Mouse (Mus musculus): Measurements from ENCODE around the gene Ric1. TPM values are rescaled to one million over a fixed set of nuclear protein-coding genes. Genes with fewer than 3 reads are reported as not detected.

Gene Ric1
- total and polyA plus RNA-seq, 3 experiments, result 9.2 to 20.6 (median 16.9) TPM

DNA sequence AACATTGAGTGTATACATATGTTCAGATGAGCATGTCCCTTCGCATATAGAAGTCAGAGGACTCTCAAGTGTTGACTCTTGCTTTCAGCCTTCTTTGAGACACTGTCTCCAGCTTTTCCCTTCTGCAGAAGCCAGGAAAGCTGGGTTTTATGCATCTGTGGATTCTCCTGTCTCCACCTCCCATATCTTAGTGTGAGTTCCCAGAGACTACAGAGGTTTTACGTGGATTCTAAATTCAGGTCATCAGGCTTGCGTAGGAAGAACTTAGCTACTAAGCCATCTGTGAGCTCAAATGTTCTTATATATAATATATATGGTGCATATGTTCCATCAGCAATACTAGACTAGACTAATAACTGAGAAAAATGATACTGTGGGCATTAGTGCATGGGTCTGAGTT lies 74.2 kb downstream of the Ric1 start:
- TF ChIP-seq CTCF (IDR thresholded peaks at IDR 0.05) (no peak), EP300 (IDR thresholded peaks at IDR 0.05; ENCODE audit: insufficient read depth, low read depth, low read length) (no peak), POLR2A (IDR thresholded peaks at IDR 0.05; ENCODE audit: insufficient read depth, low read depth, low read length) (no peak)
- no peak for DNase-seq
- Histone ChIP-seq H3K4me3 (no peak overlapping the region), H3K36me3 (ENCODE audit: control insufficient read depth, insufficient read depth, low read length) (peaks cover 4% of the 10 kb centered on the region), H3K27me3 (ENCODE audit: control insufficient read depth, insufficient read depth, low read length) (no peaks in the 10 kb centered on the region), H3K27ac (no peak overlapping the region), H3K79me2 (replicated peaks; ENCODE audit: control insufficient read depth, insufficient read depth, low read length) (no peaks in the 10 kb centered on the region), H3K4me1 (ENCODE audit: control insufficient read depth, insufficient read depth, low read length) (no peaks in the 10 kb centered on the region), H3K9ac (ENCODE audit: low read depth, low read length) (no peak overlapping the region)
- 98% methylated on average over 3 of the region's 3 CpGs for WGBS
- intact Hi-C loops (cut with DNase I), result no loop called here

GRCm38 (mm10) chr19:29596985-29597384 lies 74.9 kb downstream of the Ric1 start:
- no peak for DNase-seq
- Histone ChIP-seq H3K36me3 (ENCODE audit: control insufficient read depth, insufficient read depth, low read length) (peaks cover 4% of the 10 kb centered on the region), H3K9ac (ENCODE audit: low read depth, low read length) (no peak overlapping the region), H3K79me2 (replicated peaks; ENCODE audit: control insufficient read depth, insufficient read depth, low read length) (no peaks in the 10 kb centered on the region), H3K27me3 (ENCODE audit: control insufficient read depth, insufficient read depth, low read length) (no peaks in the 10 kb centered on the region), H3K4me3 (no peak overlapping the region), H3K4me1 (ENCODE audit: control insufficient read depth, insufficient read depth, low read length) (no peaks in the 10 kb centered on the region), H3K27ac (no peak overlapping the region)
- intact Hi-C loops (cut with DNase I), result no loop called here
- peak; percentile 61 for TF ChIP-seq CTCF (IDR thresholded peaks at IDR 0.05)
- TF ChIP-seq POLR2A (IDR thresholded peaks at IDR 0.05; ENCODE audit: insufficient read depth, low read depth, low read length), result no peak
- no peak for TF ChIP-seq EP300 (IDR thresholded peaks at IDR 0.05; ENCODE audit: insufficient read depth, low read depth, low read length)
- 96% methylated on average over 2 of the region's 2 CpGs for WGBS

GRCm38 (mm10) chr19:29598981-29599380 lies 76.9 kb downstream of the Ric1 start:
- Histone ChIP-seq H3K4me1 (ENCODE audit: control insufficient read depth, insufficient read depth, low read length) (no peaks in the 10 kb centered on the region), H3K36me3 (ENCODE audit: control insufficient read depth, insufficient read depth, low read length) (peaks cover 4% of the 10 kb centered on the region), H3K4me3 (no peak overlapping the region), H3K9ac (ENCODE audit: low read depth, low read length) (no peak overlapping the region), H3K27ac (no peak overlapping the region), H3K27me3 (ENCODE audit: control insufficient read depth, insufficient read depth, low read length) (no peaks in the 10 kb centered on the region), H3K79me2 (replicated peaks; ENCODE audit: control insufficient read depth, insufficient read depth, low read length) (no peaks in the 10 kb centered on the region)
- WGBS, result 98% methylated on average over 5 of the region's 5 CpGs
- intact Hi-C loops (cut with DNase I), result no loop called here
- TF ChIP-seq POLR2A (IDR thresholded peaks at IDR 0.05; ENCODE audit: insufficient read depth, low read depth, low read length), result no peak
- TF ChIP-seq CTCF (IDR thresholded peaks at IDR 0.05), result no peak
- no peak for TF ChIP-seq EP300 (IDR thresholded peaks at IDR 0.05; ENCODE audit: insufficient read depth, low read depth, low read length)
- no peak for DNase-seq

DNA sequence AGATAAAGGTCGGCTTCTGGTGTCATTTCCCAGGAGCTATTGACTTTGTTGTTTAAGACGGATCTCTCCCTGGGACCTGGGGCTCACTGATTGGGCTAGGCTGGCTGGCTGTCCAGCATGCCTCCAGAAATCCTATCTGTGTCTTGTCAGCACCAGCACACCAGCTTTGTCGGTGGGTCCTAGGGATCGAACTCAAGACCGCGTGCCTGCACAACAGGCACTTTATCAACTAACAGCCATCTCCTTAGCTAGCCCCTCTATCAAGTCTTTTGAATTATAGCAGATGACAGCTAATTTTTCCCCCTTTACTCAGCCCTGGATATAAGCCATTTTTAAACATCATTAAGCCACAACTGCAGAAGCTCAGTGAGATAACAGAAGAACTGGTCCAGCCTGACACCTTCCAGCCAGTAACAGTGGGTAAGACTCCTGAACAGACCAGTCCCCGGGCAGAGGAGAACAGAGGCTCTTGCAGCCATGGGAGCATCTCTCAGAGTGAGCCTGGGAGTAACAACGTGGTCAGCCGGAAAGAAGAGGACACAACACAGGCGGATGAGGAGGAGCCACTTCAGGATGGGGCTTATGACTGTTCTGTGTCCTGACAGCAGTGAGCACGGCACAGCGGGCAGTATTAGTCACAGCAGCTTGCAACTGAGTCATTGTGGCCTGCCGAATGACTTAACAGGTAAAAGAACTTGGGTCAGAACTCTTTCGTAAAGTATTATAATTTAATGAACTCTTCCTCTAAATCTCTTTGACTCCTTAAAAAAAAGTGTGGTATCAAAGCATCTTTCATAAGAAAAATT lies 81.7 kb downstream of the Ric1 start:
- WGBS, result 80% methylated on average over 14 of the region's 14 CpGs
- no peaks in the 10 kb centered on the region for H3K4me1 ChIP-seq (ENCODE audit: control insufficient read depth, insufficient read depth, low read length)
- no peaks in the 10 kb centered on the region for H3K27me3 ChIP-seq (ENCODE audit: control insufficient read depth, insufficient read depth, low read length)
- no peak overlapping the region for H3K9ac ChIP-seq (ENCODE audit: low read depth, low read length)
- no peaks in the 10 kb centered on the region for H3K79me2 ChIP-seq (replicated peaks; ENCODE audit: control insufficient read depth, insufficient read depth, low read length)
- intact Hi-C loops (cut with DNase I), result no loop called here
- no peak overlapping the region for H3K27ac ChIP-seq
- H3K36me3 ChIP-seq (ENCODE audit: control insufficient read depth, insufficient read depth, low read length), result peaks cover 2% of the 10 kb centered on the region
- DNase-seq, result no peak
- H3K4me3 ChIP-seq, result no peak overlapping the region
- TF ChIP-seq POLR2A (IDR thresholded peaks at IDR 0.05; ENCODE audit: insufficient read depth, low read depth, low read length) (no peak), EP300 (IDR thresholded peaks at IDR 0.05; ENCODE audit: insufficient read depth, low read depth, low read length) (no peak), CTCF (IDR thresholded peaks at IDR 0.05) (no peak)

- Histone ChIP-seq H3K36me3 (ENCODE audit: control insufficient read depth, insufficient read depth, low read length) (peaks cover 2% of the 10 kb centered on the region), H3K27ac (no peak overlapping the region)
- intact Hi-C loops (cut with DNase I), result no loop called here
Observed at GRCm38 (mm10) chr19:29604653-29605052, 82.6 kb downstream of the Ric1 start.

DNA sequence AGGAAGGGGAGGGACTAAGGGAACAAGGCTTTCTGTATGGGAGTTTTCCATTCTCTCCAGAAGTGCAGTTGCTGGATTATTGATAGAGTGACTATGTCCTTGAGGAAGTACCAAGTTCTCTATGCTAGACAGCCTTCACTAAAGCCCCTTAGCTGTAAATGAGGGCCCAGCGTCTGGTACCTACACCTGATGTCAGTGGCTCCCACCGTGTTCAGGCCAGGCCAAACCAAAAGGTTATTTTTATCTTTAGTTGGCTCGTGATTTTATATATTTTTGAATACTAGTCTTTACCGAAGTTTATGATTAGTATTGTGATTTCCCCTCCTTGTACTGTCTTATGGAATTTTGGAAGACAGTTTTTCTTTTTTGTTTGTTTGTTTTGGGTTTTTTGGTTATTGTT lies 85.4 kb downstream of the Ric1 start:
- Histone ChIP-seq H3K9ac (ENCODE audit: low read depth, low read length) (no peak overlapping the region), H3K4me1 (ENCODE audit: control insufficient read depth, insufficient read depth, low read length) (no peaks in the 10 kb centered on the region), H3K27ac (no peak overlapping the region), H3K79me2 (replicated peaks; ENCODE audit: control insufficient read depth, insufficient read depth, low read length) (no peaks in the 10 kb centered on the region), H3K4me3 (no peak overlapping the region), H3K27me3 (ENCODE audit: control insufficient read depth, insufficient read depth, low read length) (no peaks in the 10 kb centered on the region), H3K36me3 (ENCODE audit: control insufficient read depth, insufficient read depth, low read length) (peaks cover 7% of the 10 kb centered on the region; the same call in 1 of the 2 replicates)
- no peak for TF ChIP-seq EP300 (IDR thresholded peaks at IDR 0.05; ENCODE audit: insufficient read depth, low read depth, low read length)
- no peak for TF ChIP-seq CTCF (IDR thresholded peaks at IDR 0.05)
- TF ChIP-seq POLR2A (IDR thresholded peaks at IDR 0.05; ENCODE audit: insufficient read depth, low read depth, low read length), result no peak
- DNase-seq, result no peak
- WGBS, result 86% methylated on average over 4 of the region's 4 CpGs
- intact Hi-C loops (cut with DNase I), result no loop called here

More at GRCm38 (mm10) chr19:29604653-29605052, 82.6 kb downstream of the Ric1 start:
- Histone ChIP-seq H3K4me3 (no peak overlapping the region), H3K4me1 (ENCODE audit: control insufficient read depth, insufficient read depth, low read length) (no peaks in the 10 kb centered on the region), H3K27me3 (ENCODE audit: control insufficient read depth, insufficient read depth, low read length) (no peaks in the 10 kb centered on the region), H3K79me2 (replicated peaks; ENCODE audit: control insufficient read depth, insufficient read depth, low read length) (no peaks in the 10 kb centered on the region), H3K9ac (ENCODE audit: low read depth, low read length) (no peak overlapping the region)
- no peak for DNase-seq
- no peak for TF ChIP-seq EP300 (IDR thresholded peaks at IDR 0.05; ENCODE audit: insufficient read depth, low read depth, low read length)
- TF ChIP-seq CTCF (IDR thresholded peaks at IDR 0.05), result no peak
- no peak for TF ChIP-seq POLR2A (IDR thresholded peaks at IDR 0.05; ENCODE audit: insufficient read depth, low read depth, low read length)
- whole genome bisulfite sequencing, result 96% methylated on average over 3 of the region's 3 CpGs

All from heart, adult 2 months (tissue).